Mouse (Mus musculus) liver, adult 2 months (tissue): ENCODE data around the gene Runx2. TPM values are rescaled to one million over a fixed set of nuclear protein-coding genes. Genes with fewer than 3 reads are reported as not detected.

Experiments used
- DNase-seq: peaks from one replicate; pipeline ENCODE4 v3.0.0-alpha.2; 2011; ENCODE audit warnings: low read depth, low spot score; ENCODE audit errors: extremely low read depth
- H3K27ac ChIP-seq: fragments of 200-500 bp; replicated peaks from 2 replicates; pipeline ENCODE4 v1.5.1; 2012; ENCODE audit warnings: low read depth, mild to moderate bottlenecking, control low read depth, inconsistent platforms, low read length; ENCODE audit not compliant: insufficient read depth
- H3K27me3 ChIP-seq: fragments of 200-500 bp; 2 replicates; pipeline ENCODE4 v1.6.1; 2012; ENCODE audit warnings: mild to moderate bottlenecking, moderate library complexity, low read length, inconsistent platforms; ENCODE audit not compliant: control insufficient read depth, insufficient read depth
- H3K36me3 ChIP-seq: fragments of 200-500 bp; 2 replicates; pipeline ENCODE4 v1.6.1; 2012; ENCODE audit warnings: low read length, inconsistent platforms; ENCODE audit not compliant: control insufficient read depth, insufficient read depth
- H3K4me1 ChIP-seq: fragments of 200-500 bp; 2 replicates; pipeline ENCODE4 v1.6.1; 2011; ENCODE audit warnings: low read length; ENCODE audit not compliant: control insufficient read depth, insufficient read depth
- H3K4me3 ChIP-seq: fragments of 200-500 bp; 2 replicates; pipeline ENCODE4 v1.5.1; 2011; ENCODE audit warnings: low read depth, mild to moderate bottlenecking, control low read depth, low read length, moderate library complexity; ENCODE audit not compliant: insufficient read depth
- H3K79me2 ChIP-seq: fragments of 200-500 bp; 2 replicates; pipeline ENCODE4 v1.6.1; 2012; ENCODE audit warnings: inconsistent platforms, mild to moderate bottlenecking, low read length, moderate library complexity; ENCODE audit not compliant: control insufficient read depth, insufficient read depth
- H3K9ac ChIP-seq: fragments of 200-500 bp; 2 replicates; pipeline ENCODE4 v1.6.1; 2012; ENCODE audit warnings: low read depth, mild to moderate bottlenecking, control low read depth, inconsistent platforms, low read length
- CTCF ChIP-seq: fragments of 200-500 bp; IDR thresholded peaks from 2 replicates; pipeline ENCODE4 v1.5.1; 2011; ENCODE audit warnings: low read depth, low read length, control low read depth
- POLR2A ChIP-seq: fragments of 200-500 bp; IDR thresholded peaks from 2 replicates; pipeline ENCODE4 v1.6.1; 2011; ENCODE audit warnings: low read length, control low read depth; ENCODE audit not compliant: insufficient read depth; ENCODE audit errors: extremely low read depth
- WGBS: fragments of 180-500 bp; shearing (Covaris S2); methylation state at CpG from one replicate; pipeline ENCODE4 v1.1.7; 2018; 5-methylcytosine and 5-hydroxymethylcytosine counted together
- polyA plus RNA-seq: library from polyadenylated mRNA; depleted of rRNA; stranded (reverse); fragments of >200 nt; gene quantifications from 2 replicates; pipeline ENCODE4 v1.2.3, GENCODE M21; 2012
- total RNA-seq: library from RNA; depleted of rRNA; stranded (reverse); fragments of >200 nt; gene quantifications from 2 replicates; pipeline ENCODE4 v1.2.3, GENCODE M21; 2014

Runx2 gene
- total and polyA plus RNA-seq, 2 experiments, result 0.09 to 0.21 TPM

- Histone ChIP-seq H3K79me2 (0 out of 2 replicates have a peak, but pooled peaks cover 2% of the 10 kb centered on the region), H3K36me3 (no peaks in the 10 kb centered on the region), H3K4me1 (peaks cover 3% of the 10 kb centered on the region; the same call in 1 of the 2 replicates), H3K27me3 (no peaks in the 10 kb centered on the region), H3K27ac (no peak overlapping the region), H3K4me3 (no peak overlapping the region), H3K9ac (no peak overlapping the region)
- WGBS, result 98% methylated on average over 3 of the region's 3 CpGs
- no peak for DNase-seq
- TF ChIP-seq POLR2A (no peak), CTCF (no peak)
Observed at GRCm38 (mm10) chr17:44707956-44708355, 106.6 kb downstream of the Runx2 start.

GRCm38 (mm10) chr17:44706531-44706930 lies 108.1 kb downstream of the Runx2 start:
- WGBS, result 86% methylated on average over 10 of the region's 10 CpGs
- H3K27ac ChIP-seq, result no peak overlapping the region
- H3K36me3 ChIP-seq, result no peaks in the 10 kb centered on the region
- H3K9ac ChIP-seq, result no peak overlapping the region
- no peak overlapping the region for H3K4me3 ChIP-seq
- TF ChIP-seq CTCF, result no peak
- TF ChIP-seq POLR2A, result no peak
- DNase-seq, result no peak
- peaks cover 3% of the 10 kb centered on the region; the same call in 1 of the 2 replicates for H3K4me1 ChIP-seq
- H3K79me2 ChIP-seq, result 0 out of 2 replicates have a peak, but pooled peaks cover 2% of the 10 kb centered on the region
- H3K27me3 ChIP-seq, result no peaks in the 10 kb centered on the region

GRCm38 (mm10) chr17:44702506-44703298 lies 111.9 kb downstream of the Runx2 start:
- Histone ChIP-seq H3K79me2 (no peaks in the 10 kb centered on the region), H3K36me3 (no peaks in the 10 kb centered on the region), H3K9ac (no peak overlapping the region), H3K4me1 (no peaks in the 10 kb centered on the region), H3K4me3 (no peak overlapping the region), H3K27ac (no peak overlapping the region), H3K27me3 (no peaks in the 10 kb centered on the region)
- 83% methylated on average over 14 of the region's 14 CpGs for WGBS
- DNase-seq, result no peak
- TF ChIP-seq CTCF (no peak), POLR2A (no peak)

- TF ChIP-seq POLR2A, result no peak
- no peak for TF ChIP-seq CTCF
- Histone ChIP-seq H3K36me3 (no peaks in the 10 kb centered on the region), H3K9ac (no peak overlapping the region), H3K79me2 (no peaks in the 10 kb centered on the region), H3K27ac (no peak overlapping the region), H3K27me3 (no peaks in the 10 kb centered on the region), H3K4me3 (no peak overlapping the region), H3K4me1 (no peaks in the 10 kb centered on the region)
- 97% methylated on average over 4 of the region's 4 CpGs for WGBS
- no peak for DNase-seq
Observed at GRCm38 (mm10) chr17:44701531-44701930, 113.1 kb downstream of the Runx2 start.

GRCm38 (mm10) chr17:44700326-44700725 lies 114.3 kb downstream of the Runx2 start:
- Histone ChIP-seq H3K79me2 (no peaks in the 10 kb centered on the region), H3K36me3 (no peaks in the 10 kb centered on the region), H3K4me1 (no peaks in the 10 kb centered on the region), H3K4me3 (no peak overlapping the region), H3K9ac (no peak overlapping the region), H3K27ac (no peak overlapping the region), H3K27me3 (no peaks in the 10 kb centered on the region)
- WGBS, result 69% methylated on average over 1 of the region's 1 CpGs
- TF ChIP-seq CTCF, result no peak
- TF ChIP-seq POLR2A, result no peak
- DNase-seq, result no peak

- no peak for TF ChIP-seq CTCF
- TF ChIP-seq POLR2A, result no peak
- H3K9ac ChIP-seq, result no peak overlapping the region
- no peaks in the 10 kb centered on the region for H3K36me3 ChIP-seq
- no peaks in the 10 kb centered on the region for H3K27me3 ChIP-seq
- 89% methylated on average over 10 of the region's 10 CpGs for WGBS
- DNase-seq, result no peak
- no peaks in the 10 kb centered on the region for H3K79me2 ChIP-seq
- no peaks in the 10 kb centered on the region for H3K4me1 ChIP-seq
- H3K4me3 ChIP-seq, result no peak overlapping the region
- H3K27ac ChIP-seq, result no peak overlapping the region
Observed at GRCm38 (mm10) chr17:44697053-44697452, 117.5 kb downstream of the Runx2 start.
